ENCODE assay signal across 8 mouse cellular contexts in the genomic region with DNA sequence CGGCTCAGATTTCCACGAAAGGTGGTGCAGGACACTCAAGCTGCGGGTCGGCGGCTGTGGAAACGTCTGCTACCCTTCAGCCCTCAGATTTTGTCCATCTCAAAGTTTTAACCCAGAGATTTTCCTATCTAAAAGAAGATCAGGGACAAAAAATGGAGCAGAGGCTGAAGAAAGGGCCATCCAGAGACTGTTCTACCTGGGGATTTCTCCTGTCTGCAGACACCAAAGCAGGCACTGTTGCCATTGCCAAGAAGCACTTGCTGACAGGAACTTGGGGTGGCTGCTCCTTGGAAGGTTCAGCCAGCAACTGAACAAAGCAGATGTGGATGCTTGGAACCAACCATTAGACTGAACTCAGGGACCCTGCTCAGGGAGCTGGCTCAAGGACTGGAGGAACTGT. TPM values are rescaled to one million over a fixed set of nuclear protein-coding genes. Genes with fewer than 3 reads are reported as not detected.
DNase-seq lines count a peak whose midpoint lies in the region; ATAC-seq and TF ChIP-seq lines count a peak whose summit lies in the region.

Gene Gm10184 (minus strand): TSS at position 101 of the 400 bp plus-strand sequence.

- no peak for ATAC-seq in megakaryocyte progenitor cell, adult 5-6 weeks (replicated peaks; ENCODE audit: poor library complexity)

- TF ChIP-seq POLR2A in bone marrow, adult 2 months (IDR thresholded peaks at IDR 0.05; ENCODE audit: borderline replicate concordance, control insufficient read depth, low read depth, low read length), result no peak

- intact Hi-C loops in left cerebral cortex, postnatal 25 days (cut with DNase I), result no loop called here
- intact Hi-C loops in heart, postnatal 14 days (cut with DNase I), result no loop called here
- intact Hi-C loops in gastrocnemius, postnatal 14 days (cut with DNase I; ENCODE audit: low total_unique reads), result no loop called here

- H3K27ac ChIP-seq in bone marrow, adult 2 months (ENCODE audit: control insufficient read depth, insufficient read depth, low read depth, low read length, poor library complexity), result no peak within 1 kb of the TSS

- H3K4me3 ChIP-seq in bone marrow, adult 2 months (replicated peaks; ENCODE audit: control insufficient read depth, low read depth, low read length), result no peak within 1 kb of the TSS

- no peak for TF ChIP-seq CTCF in bone marrow, adult 2 months (IDR thresholded peaks at IDR 0.05; ENCODE audit: control insufficient read depth, insufficient read depth, low read length)

- WGBS in bone marrow, adult 2 months, result 87% methylated on average over 6 of the region's 6 CpGs

- H3K4me1 ChIP-seq in bone marrow, adult 2 months (ENCODE audit: control insufficient read depth, insufficient read depth, low read length), result no peaks in the 10 kb centered on the region

- no peak for DNase-seq in left cerebral cortex, postnatal 25 days (ENCODE audit: low spot score in 2 of 2)
- DNase-seq in left cerebral cortex, adult 11 months (ENCODE audit: low spot score), result no peak
- no peak for DNase-seq in heart, postnatal 14 days
- DNase-seq in gastrocnemius, postnatal 14 days, result no peak
- no peak for DNase-seq in right cerebral cortex, postnatal 14 days
- no peak for DNase-seq in testis, postnatal 14 days (ENCODE audit: low spot score)

RNA-seq across cellular contexts. Expression of gene Gm10184, which starts in this region (rescaled TPM):
- 10 to 100 TPM; 10.9 to 12.0 TPM for total RNA-seq in left cerebral cortex, postnatal 25 days (2021)
- polyA plus RNA-seq in bone marrow, adult 2 months (2011; ENCODE audit: insufficient read depth, insufficient read length, low replicate concordance, missing spikeins), result 12.6 and 16.0 TPM in 2 replicates
- total RNA-seq in heart, postnatal 14 days (2021), result 10 to 100 TPM; 64.1 to 69.1 TPM
- 45.7 and 53.6 TPM in 2 replicates for total RNA-seq in megakaryocyte progenitor cell, adult 5-6 weeks (2015)
- 145 and 186 TPM in 2 replicates for total RNA-seq in megakaryocyte progenitor cell, adult 5-6 weeks (2017)
- total RNA-seq in gastrocnemius, postnatal 14 days (2021), result 1 to 10 TPM; 5.4 to 6.2 TPM
